Mouse (Mus musculus) urinary bladder, postnatal 14 days (tissue): ENCODE data around the gene Lcn2.
A peak's percentile ranks its signal among the peaks of the same experiment; 100 is the strongest.

Experiments used
- DNase-seq: peaks from one replicate; pipeline ENCODE4 v3.0.0; 2021; ENCODE audit warnings: low spot score

Gene Lcn2

DNA sequence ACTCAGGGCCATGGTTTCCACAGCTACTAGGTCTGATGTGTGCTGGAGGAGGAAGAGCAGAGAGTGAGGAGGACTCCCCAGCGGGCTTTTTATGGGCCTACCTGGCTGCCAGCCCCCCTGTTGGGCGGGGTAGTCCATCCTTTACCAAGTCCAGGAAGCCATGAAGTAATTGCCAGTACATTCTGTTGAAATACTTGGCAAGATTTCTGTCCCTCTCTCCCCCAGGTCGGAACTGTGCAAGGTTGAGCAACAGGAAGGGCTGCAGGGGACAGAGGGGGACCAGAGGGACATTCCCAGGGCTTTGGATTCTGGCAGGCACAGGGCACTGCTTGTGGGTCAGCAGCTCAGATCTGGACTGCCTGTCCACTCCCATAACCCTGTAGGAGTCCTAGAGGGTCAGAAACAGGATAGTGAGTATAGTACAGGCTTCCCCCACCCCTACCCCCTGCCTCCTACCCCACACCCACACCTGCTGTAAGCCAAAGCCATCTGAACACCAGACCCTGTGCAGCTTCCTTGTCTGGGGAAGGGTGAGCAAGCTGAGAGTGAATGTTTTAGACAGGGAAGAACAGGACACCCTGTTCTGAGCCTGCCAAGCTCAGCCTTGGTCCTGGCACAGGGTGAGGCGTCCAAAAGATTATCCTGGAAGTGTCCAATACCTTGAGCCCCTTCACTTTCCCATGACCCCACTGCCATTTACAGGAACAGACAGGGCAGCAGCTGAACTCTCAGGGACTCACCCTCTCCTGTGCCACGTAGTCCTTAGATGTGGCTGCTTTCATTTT lies at the start of gene Lcn2:
Gene Lcn2 (minus strand): TSS at position 547 of the 785 bp plus-strand sequence.
- DNase-seq, result no peak

DNA sequence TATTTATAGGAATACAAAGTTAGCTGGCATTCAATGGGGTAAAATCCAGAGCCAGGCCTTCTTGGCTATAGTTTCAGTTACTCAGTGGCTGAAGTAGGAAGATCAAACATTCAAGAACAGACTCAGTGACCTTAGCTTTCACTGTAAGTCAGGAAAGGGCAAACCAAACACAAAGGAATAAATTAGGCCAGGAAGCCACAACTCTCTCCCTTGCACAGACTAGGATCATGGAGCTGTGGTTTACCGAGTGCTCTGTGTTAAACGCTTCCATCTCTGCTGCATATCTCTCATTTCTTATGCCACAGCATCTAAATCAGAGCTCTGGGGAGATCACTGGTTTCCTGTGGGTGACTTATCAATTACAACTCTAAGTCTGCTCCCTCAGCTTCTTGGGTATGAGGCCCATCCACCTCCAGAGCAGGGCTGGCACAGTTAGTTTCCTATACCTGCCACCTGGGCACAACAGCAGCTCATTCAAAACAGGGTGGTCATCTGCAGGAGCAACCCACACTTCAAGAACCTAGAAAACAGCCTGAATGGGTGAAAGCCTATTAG lies 49.6 kb upstream of the Lcn2 start:
- DNase-seq, result no peak

DNA sequence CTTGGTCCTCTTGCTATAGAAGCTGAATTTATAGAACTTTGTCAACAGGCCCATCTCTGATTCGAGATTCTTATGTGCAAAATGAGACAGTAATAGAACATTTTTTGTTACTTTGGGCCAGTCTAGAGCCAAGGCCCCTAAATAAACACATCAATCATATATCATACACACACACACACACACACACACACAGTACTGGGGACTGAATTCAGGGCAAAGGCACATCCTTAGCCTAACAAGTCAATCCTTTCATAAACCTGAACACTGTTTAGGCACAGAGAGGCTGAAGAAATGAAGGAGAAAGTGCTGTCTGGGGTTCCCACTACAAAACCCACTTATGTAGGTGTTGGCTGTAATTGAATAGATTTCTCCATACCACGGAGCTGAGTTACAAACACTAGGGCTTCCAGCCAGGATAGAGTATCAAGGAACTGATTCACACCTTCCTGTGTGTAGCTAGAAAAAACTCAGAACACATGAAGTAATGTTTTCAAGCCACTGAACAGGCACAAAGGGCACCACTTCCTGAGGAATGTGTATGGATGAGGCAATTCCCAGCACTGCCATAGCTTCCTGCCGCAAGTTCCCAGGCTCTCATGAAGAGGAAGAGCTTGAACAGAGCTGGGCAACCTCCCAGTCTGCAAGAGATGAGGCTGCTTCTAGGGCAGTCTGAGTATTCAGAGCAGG lies 48.8 kb upstream of the Lcn2 start:
- DNase-seq, result no peak

- DNase-seq, result peak; percentile 72
Observed at GRCm38 (mm10) chr2:32430701-32431676, 42.9 kb upstream of the Lcn2 start.

GRCm38 (mm10) chr2:32429215-32429891 lies 41.3 kb upstream of the Lcn2 start:
- DNase-seq, result no peak

DNA sequence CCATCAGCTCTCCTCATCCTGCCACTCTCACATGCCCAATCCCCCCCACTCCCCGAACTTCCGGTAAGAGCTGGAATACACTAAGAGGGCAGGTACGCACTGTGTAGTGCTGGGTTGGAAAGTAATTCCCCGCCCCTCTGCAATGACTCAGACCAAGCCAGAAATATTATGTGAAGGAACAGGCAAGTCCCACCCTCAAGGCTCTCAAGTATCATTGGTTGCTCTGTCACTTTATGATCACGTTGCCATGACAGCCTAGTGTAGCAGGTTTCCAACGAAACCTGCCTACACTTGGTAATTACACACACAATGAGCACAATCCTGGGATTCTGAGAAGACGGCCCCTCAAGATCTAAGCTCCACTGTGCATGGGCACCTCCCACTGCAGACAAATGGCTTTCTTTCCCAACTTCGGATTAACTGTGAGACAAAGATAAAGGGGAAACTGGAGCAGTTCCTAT lies 40.2 kb upstream of the Lcn2 start:
- peak; percentile 67 for DNase-seq

GRCm38 (mm10) chr2:32427720-32428119 lies 39.7 kb upstream of the Lcn2 start:
- no peak for DNase-seq

GRCm38 (mm10) chr2:32426141-32426540 lies 38.1 kb upstream of the Lcn2 start:
- DNase-seq, result no peak

DNA sequence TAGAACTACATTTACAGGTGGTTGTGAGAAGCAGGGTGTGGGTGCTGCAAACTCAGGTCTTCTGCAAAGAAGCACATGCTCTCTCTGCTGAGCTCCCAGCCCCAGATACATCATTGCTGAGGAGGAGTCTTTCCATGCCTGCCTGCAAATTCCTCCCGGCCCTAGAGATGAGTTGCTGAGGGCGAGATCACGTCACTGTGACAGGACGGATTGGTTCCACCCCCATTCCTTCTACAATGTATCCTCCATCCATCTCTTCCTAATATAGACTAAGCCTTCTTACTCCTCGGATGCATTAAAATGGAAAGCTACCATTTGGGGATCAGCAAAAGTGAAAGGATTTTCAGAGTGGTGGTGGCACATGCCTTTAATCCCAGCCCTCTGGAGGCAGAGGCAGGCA lies 37.5 kb upstream of the Lcn2 start:
- DNase-seq, result no peak

DNA sequence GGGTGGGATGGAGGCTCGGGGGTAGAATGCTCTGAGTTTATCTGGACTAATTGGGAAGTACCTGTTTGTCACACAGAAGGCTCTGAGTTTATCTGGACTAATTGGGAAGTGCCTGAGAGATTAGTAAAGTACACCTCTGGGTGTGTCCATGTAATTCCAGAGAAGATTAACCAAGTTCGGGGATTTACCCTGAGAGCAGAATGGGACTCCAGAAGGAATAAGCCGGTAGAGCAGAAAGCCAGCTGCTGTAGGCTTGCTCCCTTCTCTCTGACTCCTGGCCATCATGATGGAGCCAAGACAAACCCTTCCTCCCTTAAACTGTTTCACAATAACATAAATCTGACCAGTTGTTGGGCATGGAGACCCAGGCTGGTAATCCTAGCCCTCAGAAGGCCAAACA lies 36.7 kb upstream of the Lcn2 start:
- no peak for DNase-seq

GRCm38 (mm10) chr2:32423481-32424331 lies 35.7 kb upstream of the Lcn2 start:
- DNase-seq, result peak; percentile 80

DNA sequence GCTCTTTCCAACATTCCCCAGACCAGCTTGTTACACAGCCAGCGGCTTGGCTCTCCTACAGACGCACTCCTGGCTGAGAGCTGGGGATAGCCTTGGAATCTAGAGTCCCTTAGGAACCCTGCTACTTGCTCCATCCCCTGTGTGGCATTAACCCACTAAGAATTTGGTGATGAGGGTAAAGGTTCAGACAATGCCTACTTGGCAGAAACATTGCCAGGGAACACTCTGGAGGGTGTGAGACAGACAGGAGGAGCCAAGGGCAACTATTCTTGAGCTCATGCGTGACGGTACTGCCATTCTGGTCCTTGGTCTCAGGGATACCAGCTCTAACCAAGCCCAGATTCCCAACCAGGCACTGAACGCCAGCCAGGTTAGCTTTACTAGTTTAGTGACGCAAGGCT lies 33.8 kb upstream of the Lcn2 start:
- DNase-seq, result no peak

GRCm38 (mm10) chr2:32420647-32421046 lies 32.6 kb upstream of the Lcn2 start:
- no peak for DNase-seq

DNA sequence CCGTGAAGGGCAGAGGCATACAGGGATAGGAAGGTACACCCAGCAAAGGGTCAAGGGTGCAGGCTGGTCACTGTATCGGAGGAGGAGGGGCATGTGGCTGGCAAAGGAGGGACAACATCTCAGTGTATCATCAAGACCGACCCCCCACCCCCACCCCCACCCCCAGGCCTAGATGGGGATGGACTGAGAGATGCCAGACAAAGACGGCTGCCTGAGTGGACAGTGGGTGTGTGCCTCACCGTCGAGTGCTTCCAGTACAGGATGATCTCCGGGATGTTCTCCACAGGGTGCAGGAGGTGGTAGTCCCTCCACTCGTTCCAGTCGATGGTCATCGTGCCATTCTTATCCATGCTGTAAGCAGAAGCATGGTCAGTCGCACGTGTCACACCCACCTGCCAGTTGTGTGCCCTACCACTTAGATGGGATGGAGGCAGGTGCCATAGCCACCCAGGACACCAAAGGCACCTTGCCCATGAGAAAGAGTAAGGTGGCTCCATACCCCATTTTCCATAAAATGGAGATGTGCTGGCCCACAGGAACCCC lies 32.1 kb upstream of the Lcn2 start:
- no peak for DNase-seq

DNA sequence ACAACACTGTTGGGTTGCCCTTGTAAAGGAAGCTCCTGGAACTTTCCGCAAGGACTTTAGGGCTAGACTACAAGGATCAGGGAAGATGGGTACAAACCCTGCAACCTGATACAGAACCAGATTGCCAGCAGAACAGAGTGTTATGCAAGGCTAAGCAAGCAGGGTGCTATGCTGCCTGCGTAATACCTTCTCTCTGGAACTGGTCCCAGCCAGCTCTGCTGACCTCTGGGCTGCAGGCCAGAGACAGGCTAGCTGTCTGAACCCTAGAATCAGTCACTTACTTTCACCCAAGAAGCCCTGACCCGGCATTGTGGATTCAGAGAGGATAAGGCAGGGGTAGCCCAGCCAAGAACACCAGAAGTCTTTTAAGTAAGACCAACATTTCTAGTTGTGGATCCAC lies 31.3 kb upstream of the Lcn2 start:
- peak; percentile 55 for DNase-seq

- no peak for DNase-seq
Observed at GRCm38 (mm10) chr2:32418430-32419151, 30.5 kb upstream of the Lcn2 start.

- no peak for DNase-seq
Observed at GRCm38 (mm10) chr2:32417486-32417885, 29.4 kb upstream of the Lcn2 start.

- DNase-seq, result no peak
Observed at GRCm38 (mm10) chr2:32416556-32416955, 28.5 kb upstream of the Lcn2 start.

DNA sequence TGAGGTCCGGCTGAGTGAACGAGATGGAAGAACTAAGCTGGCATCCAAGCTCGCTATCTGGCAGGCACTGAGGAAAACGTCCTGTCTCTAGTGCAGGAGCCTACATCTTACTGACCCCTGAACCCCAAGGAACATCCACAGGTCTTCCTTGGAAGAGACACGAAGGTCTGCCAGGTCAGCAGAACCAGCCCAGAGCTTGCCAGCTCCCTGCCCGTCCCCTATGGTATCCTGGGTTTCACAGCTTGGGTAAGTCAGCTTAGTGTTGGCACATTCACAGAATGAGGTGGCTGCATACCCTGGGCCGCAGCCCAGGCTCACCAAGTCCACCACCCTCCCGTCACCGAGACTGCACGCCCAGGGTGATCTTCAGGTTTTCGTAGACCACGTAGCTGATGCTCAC lies 27.7 kb upstream of the Lcn2 start:
- no peak for DNase-seq
